Mouse (Mus musculus) heart, embryonic 11.5 days (tissue): ENCODE measurements around the gene H2-Eb2. TPM values are rescaled to one million over a fixed set of nuclear protein-coding genes. Genes with fewer than 3 reads are reported as not detected.

ENCODE experiments used
- ATAC-seq: fragments of 200-750 bp; cut with Nextera tagmentation; replicated peaks from 2 replicates; pipeline ENCODE4 v1.8.0; 2017; ENCODE audit warnings: moderate library complexity; ENCODE audit not compliant: insufficient number of reproducible peaks, low FRiP score, low TSS enrichment
- H3K27ac ChIP-seq: fragments of 300-500 bp; sonication (generic); 2 replicates; pipeline ENCODE4 v1.5.1; 2014; ENCODE audit warnings: mild to moderate bottlenecking, low read depth, low read length
- H3K27me3 ChIP-seq: fragments of 300-500 bp; sonication (generic); 2 replicates; pipeline ENCODE4 v1.6.1; 2014; ENCODE audit warnings: mild to moderate bottlenecking, low read length, mixed read lengths; ENCODE audit not compliant: control insufficient read depth, insufficient read depth
- H3K36me3 ChIP-seq: fragments of 300-500 bp; sonication (generic); 2 replicates; pipeline ENCODE4 v1.6.1; 2014; ENCODE audit warnings: mild to moderate bottlenecking, low read length, moderate library complexity, mixed read lengths; ENCODE audit not compliant: control insufficient read depth, insufficient read depth
- H3K4me1 ChIP-seq: fragments of 300-500 bp; sonication (generic); 2 replicates; pipeline ENCODE4 v1.6.1; 2014; ENCODE audit warnings: low read length; ENCODE audit not compliant: control insufficient read depth, insufficient read depth
- H3K4me2 ChIP-seq: fragments of 300-500 bp; sonication (generic); 2 replicates; pipeline ENCODE4 v1.6.1; 2014; ENCODE audit warnings: mild to moderate bottlenecking, moderate library complexity
- H3K4me3 ChIP-seq: fragments of 300-500 bp; sonication (generic); 2 replicates; pipeline ENCODE4 v1.5.1; 2014; ENCODE audit warnings: low read depth, low read length
- H3K9ac ChIP-seq: fragments of 300-500 bp; sonication (generic); 2 replicates; pipeline ENCODE4 v1.6.1; 2014; ENCODE audit warnings: mild to moderate bottlenecking, low read depth, low read length, moderate library complexity
- H3K9me3 ChIP-seq: fragments of 300-500 bp; sonication (generic); replicated peaks from 2 replicates; pipeline ENCODE4 v1.6.1; 2016; ENCODE audit warnings: low read length; ENCODE audit not compliant: control insufficient read depth
- whole genome bisulfite sequencing: fragments of 180-500 bp; shearing (Covaris S2); extraction: QIAGEN DNeasy Blood & Tissue Kit; methylation state at CpG from one replicate; pipeline ENCODE4 v1.1.7; 2014; ENCODE audit not compliant: insufficient replicate concordance; 5-methylcytosine and 5-hydroxymethylcytosine counted together
- polyA plus RNA-seq: library from polyadenylated mRNA; unstranded; fragments of >200 nt; fragmentation: Nextera tagmentation; extraction: Ambion mirVana; gene quantifications from 2 replicates; pipeline ENCODE4 v1.2.1, GENCODE M21; 2014

Gene H2-Eb2
- polyA plus RNA-seq, 1 experiment from 2014 or later: not detected

DNA sequence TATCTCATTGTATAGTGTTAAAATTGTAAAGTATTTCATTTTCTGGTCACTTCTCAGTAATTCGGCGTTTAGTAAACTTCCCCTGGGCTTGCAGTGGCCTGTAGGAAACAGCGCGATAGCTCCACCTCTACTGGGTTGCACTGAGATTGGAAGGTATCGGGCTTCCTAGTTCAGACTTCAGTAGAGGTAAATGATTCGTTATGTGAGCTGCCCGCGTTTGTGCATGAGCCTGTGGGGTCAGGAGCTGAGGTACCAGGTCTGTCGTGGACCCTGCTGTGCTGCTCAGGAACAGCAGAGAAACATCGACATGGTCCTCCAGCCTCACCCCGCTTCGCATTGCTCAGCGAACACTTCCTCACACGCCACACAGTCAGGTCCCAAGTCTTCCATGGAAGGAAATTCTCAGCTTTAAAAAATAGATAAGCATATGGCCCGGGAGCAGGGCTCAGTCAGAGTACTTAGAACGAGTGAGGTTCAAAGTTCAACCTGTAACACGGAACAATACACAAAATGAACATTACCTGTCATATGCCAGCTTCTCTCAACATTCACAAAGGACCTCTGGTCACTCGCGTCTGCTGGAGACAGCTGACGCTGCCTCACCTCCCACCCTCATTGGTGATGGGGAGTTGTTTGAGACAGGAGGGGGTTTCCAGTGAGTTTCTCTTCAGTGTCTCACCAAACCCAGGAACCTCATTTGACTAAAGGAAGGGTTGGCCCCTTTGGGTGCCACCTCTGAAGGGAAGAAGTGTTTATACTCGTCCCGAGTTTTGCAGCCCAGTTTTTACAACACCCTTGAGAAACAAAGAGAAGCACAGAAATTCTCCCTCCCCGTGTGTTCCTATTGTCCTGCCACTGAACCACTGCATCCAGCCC, 24.5 kb upstream of the H2-Eb2 start:
- no peak overlapping the region for H3K27ac ChIP-seq
- H3K9me3 ChIP-seq: no peaks in the 10 kb centered on the region
- H3K4me3 ChIP-seq: no peak overlapping the region
- 67% methylated on average over 23 of the region's 23 CpGs for WGBS
- H3K4me2 ChIP-seq: no peak overlapping the region
- peaks cover 6% of the 10 kb centered on the region for H3K27me3 ChIP-seq
- no peak overlapping the region for H3K9ac ChIP-seq
- no peak for ATAC-seq
- no peaks in the 10 kb centered on the region for H3K4me1 ChIP-seq
- H3K36me3 ChIP-seq: no peaks in the 10 kb centered on the region

DNA sequence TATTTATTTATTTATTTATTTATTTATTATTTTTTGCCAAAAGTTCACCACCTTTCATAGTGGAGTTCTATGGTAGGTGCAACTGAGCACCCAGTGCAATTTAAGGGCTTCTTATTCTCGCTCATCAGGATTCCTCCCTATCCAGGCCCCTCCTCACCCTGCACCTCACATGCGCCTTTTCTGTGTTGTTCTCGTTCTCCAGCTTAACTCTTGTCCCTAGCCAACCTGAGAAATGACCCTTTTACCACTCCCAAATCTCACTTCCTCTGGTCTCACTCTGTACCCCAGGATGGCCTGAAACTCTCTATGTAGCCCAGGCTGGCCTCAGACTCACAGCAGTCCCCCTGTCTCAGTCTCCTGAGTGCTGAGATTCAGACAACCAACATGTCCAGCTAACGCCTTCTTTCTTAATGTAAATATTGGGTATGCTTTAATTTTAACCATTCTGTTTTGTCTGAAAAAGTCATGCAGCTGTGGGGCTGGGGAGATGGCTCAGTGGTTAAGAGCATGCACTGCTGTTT, 23.7 kb upstream of the H2-Eb2 start:
- Histone ChIP-seq H3K27me3 (peaks cover 4% of the 10 kb centered on the region), H3K36me3 (no peaks in the 10 kb centered on the region), H3K27ac (no peak overlapping the region), H3K4me2 (no peak overlapping the region), H3K4me3 (no peak overlapping the region), H3K9ac (no peak overlapping the region), H3K9me3 (no peaks in the 10 kb centered on the region), H3K4me1 (no peaks in the 10 kb centered on the region)
- 73% methylated on average over 4 of the region's 4 CpGs for WGBS
- ATAC-seq: no peak

DNA sequence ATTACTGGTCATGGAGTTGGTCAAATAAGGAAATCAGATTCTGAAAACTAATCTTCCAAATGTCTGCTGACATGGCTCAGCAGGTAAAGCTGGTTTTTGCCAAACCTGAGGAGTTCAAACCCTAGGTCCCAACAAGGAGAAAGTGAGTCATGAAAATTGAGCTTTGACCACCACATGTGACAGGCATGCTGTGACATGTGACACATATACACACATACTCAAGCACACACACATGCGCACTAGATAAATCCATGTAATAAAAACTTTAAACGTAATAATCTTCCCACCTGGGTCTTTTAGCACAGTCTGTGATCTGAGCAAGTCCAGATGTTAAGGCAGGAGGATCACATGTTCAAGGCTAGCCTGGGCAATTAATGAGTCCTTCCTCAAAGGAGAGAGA, 21.7 kb upstream of the H2-Eb2 start:
- Histone ChIP-seq H3K4me2 (no peak overlapping the region), H3K36me3 (no peaks in the 10 kb centered on the region), H3K9me3 (no peaks in the 10 kb centered on the region), H3K4me3 (no peak overlapping the region), H3K4me1 (no peaks in the 10 kb centered on the region), H3K9ac (no peak overlapping the region), H3K27ac (no peak overlapping the region), H3K27me3 (peaks cover 3% of the 10 kb centered on the region; the same call in 1 of the 2 replicates)
- WGBS: 75% methylated on average over 2 of the region's 2 CpGs
- ATAC-seq: no peak

DNA sequence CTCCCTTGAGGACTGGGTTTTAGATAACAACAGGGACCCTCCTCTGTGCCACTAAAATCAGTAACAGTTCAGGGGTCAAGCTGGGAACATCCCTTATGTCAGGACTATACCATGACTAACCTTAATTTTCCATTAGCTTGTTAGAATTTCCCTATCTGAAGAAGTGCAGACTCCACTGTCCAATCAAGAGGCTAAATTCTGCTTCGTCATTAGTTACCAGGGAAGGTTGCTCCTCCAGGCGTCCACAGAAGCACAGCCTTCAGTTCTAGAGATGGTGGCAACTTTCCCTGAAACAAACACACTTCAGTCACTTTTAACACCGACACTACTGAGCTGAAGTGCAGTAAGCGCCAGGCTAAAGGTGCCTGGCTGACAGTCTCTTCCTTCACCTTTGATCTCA, 20.7 kb upstream of the H2-Eb2 start:
- no peak overlapping the region for H3K4me2 ChIP-seq
- 27% methylated on average over 4 of the region's 4 CpGs for WGBS
- no peak for ATAC-seq
- 0 out of 2 replicates have a peak, but pooled peaks cover 3% of the 10 kb centered on the region for H3K27me3 ChIP-seq
- H3K27ac ChIP-seq: no peak overlapping the region
- no peak overlapping the region for H3K4me3 ChIP-seq
- H3K9me3 ChIP-seq: no peaks in the 10 kb centered on the region
- no peaks in the 10 kb centered on the region for H3K36me3 ChIP-seq
- H3K9ac ChIP-seq: no peak overlapping the region
- no peaks in the 10 kb centered on the region for H3K4me1 ChIP-seq

DNA sequence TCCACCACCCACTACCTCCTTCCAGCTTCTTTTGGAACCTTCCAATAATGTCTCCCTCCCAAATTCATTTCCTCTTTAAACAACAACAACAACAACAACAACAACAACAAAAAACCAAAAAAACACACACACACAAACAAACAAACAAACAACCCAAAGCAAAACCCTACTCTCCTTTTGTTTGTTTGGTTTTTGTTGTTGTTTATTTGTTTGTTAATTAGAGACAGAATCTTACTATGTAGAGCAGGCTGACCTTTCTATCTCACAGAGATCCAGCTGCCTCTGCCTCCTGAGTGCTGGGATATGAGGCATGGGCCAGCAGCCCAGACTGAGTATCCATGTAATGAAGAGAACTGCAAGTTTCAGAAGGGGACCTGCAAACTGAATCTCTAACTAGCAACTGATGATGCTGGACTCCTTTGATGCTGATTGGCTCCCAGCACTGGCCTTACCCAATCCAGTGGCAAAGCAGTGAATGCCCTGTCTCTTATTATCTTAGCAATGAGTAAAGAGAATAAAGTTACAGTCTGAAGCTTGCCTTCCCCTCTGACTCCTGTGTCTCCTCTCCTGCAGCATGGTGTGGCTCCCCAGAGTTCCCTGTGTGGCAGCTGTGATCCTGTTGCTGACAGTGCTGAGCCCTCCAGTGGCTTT, 20.0 kb upstream of the H2-Eb2 start, which contains the start of gene H2-Eb1:
Gene H2-Eb1 (plus strand): TSS at position 488 of the 651 bp plus-strand sequence.
- Histone ChIP-seq H3K4me2 (no peak within 1 kb of the TSS), H3K27me3 (0 out of 2 replicates have a peak, but pooled peaks cover 3% of the 10 kb centered on the region), H3K4me3 (no peak within 1 kb of the TSS), H3K36me3 (no peaks in the 10 kb centered on the region), H3K4me1 (0 out of 2 replicates have a peak, but pooled peaks cover 2% of the 10 kb centered on the region), H3K9ac (no peak within 1 kb of the TSS), H3K27ac (no peak within 1 kb of the TSS), H3K9me3 (no peaks in the 10 kb centered on the region)
- ATAC-seq: no peak

DNA sequence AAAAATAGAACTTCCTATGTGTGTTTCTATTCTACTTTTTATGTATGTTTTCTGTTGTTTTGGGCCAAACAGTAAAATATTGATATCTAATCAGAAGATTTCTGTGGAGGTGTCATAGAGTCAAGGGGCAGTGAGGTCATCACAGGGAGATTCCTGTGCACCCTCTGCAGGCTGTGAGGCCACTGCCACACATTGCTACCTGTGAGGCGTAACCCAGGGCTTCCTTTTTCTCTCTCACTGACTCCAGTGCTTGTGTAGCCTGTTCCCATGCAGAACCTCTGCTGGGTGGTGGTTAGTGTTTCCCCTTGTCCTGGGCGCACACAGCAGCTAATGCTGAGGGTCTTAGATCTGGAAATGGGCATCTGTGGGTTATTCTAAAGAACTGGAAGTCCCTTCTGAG, 19.1 kb upstream of the H2-Eb2 start:
- H3K27me3 ChIP-seq: 0 out of 2 replicates have a peak, but pooled peaks cover 3% of the 10 kb centered on the region
- H3K4me1 ChIP-seq: 0 out of 2 replicates have a peak, but pooled peaks cover 2% of the 10 kb centered on the region
- H3K4me3 ChIP-seq: no peak overlapping the region
- H3K36me3 ChIP-seq: no peaks in the 10 kb centered on the region
- 73% methylated on average over 2 of the region's 2 CpGs for WGBS
- no peak overlapping the region for H3K9ac ChIP-seq
- H3K4me2 ChIP-seq: no peak overlapping the region
- no peak overlapping the region for H3K27ac ChIP-seq
- ATAC-seq: no peak
- no peaks in the 10 kb centered on the region for H3K9me3 ChIP-seq

DNA sequence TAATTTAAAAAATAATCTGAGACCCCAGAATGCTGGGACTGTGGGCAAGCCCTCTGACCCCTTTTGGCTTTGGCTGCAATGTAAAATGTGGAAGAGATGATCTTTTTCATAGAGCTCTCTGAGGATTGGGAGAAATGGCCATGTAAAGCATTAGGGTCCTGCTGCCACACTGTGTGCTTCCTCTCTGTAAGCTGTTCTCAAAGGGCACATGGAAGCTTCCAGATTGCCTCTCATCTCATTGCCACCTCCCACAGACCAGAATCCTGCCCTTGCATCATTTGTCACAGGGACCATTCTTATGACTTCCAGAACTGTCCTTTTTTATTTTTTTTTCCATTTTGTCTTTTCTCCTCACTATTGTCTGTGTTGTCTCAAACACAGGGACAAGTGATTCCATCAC, 18.2 kb upstream of the H2-Eb2 start:
- ATAC-seq: no peak
- no peak overlapping the region for H3K4me2 ChIP-seq

DNA sequence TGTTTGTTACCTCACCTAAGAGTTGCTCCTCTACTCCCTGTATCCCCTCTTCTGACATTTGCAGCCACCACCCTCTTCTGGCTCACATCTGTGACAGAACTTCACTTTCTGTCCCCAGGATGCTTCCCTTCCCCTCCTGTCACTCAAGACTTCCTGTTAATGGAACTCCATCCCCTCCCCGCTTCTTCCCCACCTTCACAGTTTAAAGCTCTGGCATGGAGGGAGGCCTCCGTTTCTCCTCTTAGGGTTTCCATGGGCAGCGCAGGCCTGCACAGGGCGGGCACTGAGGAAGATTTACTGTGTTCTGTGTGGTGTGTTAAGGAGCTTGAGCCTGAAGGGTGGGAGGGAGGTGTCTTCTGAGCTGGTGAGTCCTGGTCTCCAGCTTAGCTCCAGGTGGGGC, 17.3 kb upstream of the H2-Eb2 start:
- Histone ChIP-seq H3K4me1 (0 out of 2 replicates have a peak, but pooled peaks cover 2% of the 10 kb centered on the region), H3K9ac (no peak overlapping the region), H3K9me3 (no peaks in the 10 kb centered on the region), H3K27me3 (0 out of 2 replicates have a peak, but pooled peaks cover 3% of the 10 kb centered on the region), H3K36me3 (no peaks in the 10 kb centered on the region), H3K4me2 (no peak overlapping the region), H3K27ac (no peak overlapping the region), H3K4me3 (no peak overlapping the region)
- 67% methylated on average over 4 of the region's 4 CpGs for WGBS
- no peak for ATAC-seq

More for the DNA sequence above, 18.2 kb upstream of the H2-Eb2 start:
- H3K9ac ChIP-seq: no peak overlapping the region
- H3K4me3 ChIP-seq: no peak overlapping the region
- H3K9me3 ChIP-seq: no peaks in the 10 kb centered on the region
- H3K36me3 ChIP-seq: no peaks in the 10 kb centered on the region
- H3K4me1 ChIP-seq: 0 out of 2 replicates have a peak, but pooled peaks cover 2% of the 10 kb centered on the region
- H3K27ac ChIP-seq: no peak overlapping the region
- 0 out of 2 replicates have a peak, but pooled peaks cover 3% of the 10 kb centered on the region for H3K27me3 ChIP-seq
